Mouse (Mus musculus): ENCODE measurements around the gene Dnase2b. TPM values are rescaled to one million over a fixed set of nuclear protein-coding genes. Genes with fewer than 3 reads are reported as not detected.

Gene Dnase2b
- polyA plus RNA-seq, 1 experiment from 2014 or later, result not detected

GRCm38 (mm10) chr3:146565065-146565411 lies 50.4 kb downstream of the Dnase2b start:
- H3K27ac ChIP-seq (replicated peaks), result 0 out of 2 replicates have a peak overlapping the region, but pooled peaks have one; percentile 61
- no peak for ATAC-seq (ENCODE audit: low FRiP score, low read depth)

GRCm38 (mm10) chr3:146564268-146565064 lies 50.9 kb downstream of the Dnase2b start:
- Histone ChIP-seq H3K27me3 (no peaks in the 10 kb centered on the region), H3K4me1 (replicated peaks) (peaks cover 5% of the 10 kb centered on the region), H3K27ac (replicated peaks) (peak overlapping the region; percentile 61; the same call in 1 of the 2 replicates), H3K9ac (no peak overlapping the region), H3K4me2 (peak overlapping the region; percentile 26; the same call in 1 of the 2 replicates), H3K4me3 (no peak overlapping the region), H3K36me3 (no peaks in the 10 kb centered on the region), H3K9me3 (no peaks in the 10 kb centered on the region)
- no peak for ATAC-seq (ENCODE audit: low FRiP score, low read depth)
- 24% methylated on average over 14 of the region's 14 CpGs for WGBS

More at GRCm38 (mm10) chr3:146565065-146565411, 50.4 kb downstream of the Dnase2b start:
- H3K4me3 ChIP-seq, result no peak overlapping the region
- H3K27me3 ChIP-seq, result no peaks in the 10 kb centered on the region
- no peak overlapping the region for H3K9ac ChIP-seq
- H3K36me3 ChIP-seq, result no peaks in the 10 kb centered on the region
- no peaks in the 10 kb centered on the region for H3K9me3 ChIP-seq
- H3K4me1 ChIP-seq (replicated peaks), result peaks cover 5% of the 10 kb centered on the region
- 91% methylated on average over 1 of the region's 1 CpGs for WGBS
- no peak overlapping the region for H3K4me2 ChIP-seq

GRCm38 (mm10) chr3:146562936-146563335 lies 52.5 kb downstream of the Dnase2b start:
- Histone ChIP-seq H3K4me1 (replicated peaks) (peaks cover 5% of the 10 kb centered on the region), H3K4me2 (no peak overlapping the region), H3K9ac (no peak overlapping the region), H3K27ac (replicated peaks) (no peak overlapping the region), H3K9me3 (no peaks in the 10 kb centered on the region), H3K4me3 (no peak overlapping the region), H3K27me3 (no peaks in the 10 kb centered on the region), H3K36me3 (no peaks in the 10 kb centered on the region)
- ATAC-seq (ENCODE audit: low FRiP score, low read depth), result no peak
- WGBS, result 90% methylated on average over 7 of the region's 7 CpGs

GRCm38 (mm10) chr3:146557507-146557906 lies 57.9 kb downstream of the Dnase2b start:
- no peaks in the 10 kb centered on the region for H3K4me1 ChIP-seq (replicated peaks)
- no peaks in the 10 kb centered on the region for H3K36me3 ChIP-seq
- no peaks in the 10 kb centered on the region for H3K27me3 ChIP-seq
- H3K27ac ChIP-seq (replicated peaks), result no peak overlapping the region
- H3K9me3 ChIP-seq, result no peaks in the 10 kb centered on the region
- no peak overlapping the region for H3K4me2 ChIP-seq
- H3K4me3 ChIP-seq, result no peak overlapping the region
- no peak overlapping the region for H3K9ac ChIP-seq
- 89% methylated on average over 6 of the region's 6 CpGs for WGBS
- ATAC-seq (ENCODE audit: low FRiP score, low read depth), result no peak

GRCm38 (mm10) chr3:146556567-146556966 lies 58.8 kb downstream of the Dnase2b start:
- Histone ChIP-seq H3K9ac (no peak overlapping the region), H3K27ac (replicated peaks) (no peak overlapping the region), H3K9me3 (no peaks in the 10 kb centered on the region), H3K4me1 (replicated peaks) (no peaks in the 10 kb centered on the region), H3K27me3 (no peaks in the 10 kb centered on the region), H3K4me2 (no peak overlapping the region), H3K36me3 (no peaks in the 10 kb centered on the region), H3K4me3 (no peak overlapping the region)
- no peak for ATAC-seq (ENCODE audit: low FRiP score, low read depth)
- 89% methylated on average over 1 of the region's 1 CpGs for WGBS

DNA sequence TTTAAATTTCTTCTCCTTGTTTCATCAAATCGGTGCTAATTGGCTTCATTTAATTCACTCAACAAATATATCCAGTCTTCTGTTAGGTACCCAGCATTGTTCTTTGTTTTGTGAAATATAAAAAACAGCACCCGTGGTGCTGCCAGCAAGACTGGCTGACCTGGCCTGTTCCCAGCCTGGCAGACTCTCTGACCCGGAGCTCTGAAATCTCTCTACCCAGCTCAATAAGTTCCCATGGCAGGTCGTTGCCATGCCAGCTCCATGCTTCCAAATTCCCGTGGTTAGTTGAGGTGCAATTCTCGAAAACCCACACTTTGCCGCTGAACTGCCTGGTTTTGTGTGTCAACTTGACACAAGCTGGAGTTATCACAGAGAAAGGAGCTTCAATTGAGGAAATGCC lies 60.6 kb downstream of the Dnase2b start:
- no peak for ATAC-seq (ENCODE audit: low FRiP score, low read depth)
- Histone ChIP-seq H3K9me3 (no peaks in the 10 kb centered on the region), H3K4me3 (no peak overlapping the region), H3K9ac (no peak overlapping the region), H3K4me1 (replicated peaks) (no peaks in the 10 kb centered on the region), H3K27ac (replicated peaks) (no peak overlapping the region), H3K4me2 (no peak overlapping the region), H3K27me3 (no peaks in the 10 kb centered on the region), H3K36me3 (no peaks in the 10 kb centered on the region)
- 78% methylated on average over 7 of the region's 7 CpGs for WGBS

GRCm38 (mm10) chr3:146543632-146544031 lies 71.8 kb downstream of the Dnase2b start:
- no peaks in the 10 kb centered on the region for H3K27me3 ChIP-seq
- ATAC-seq (ENCODE audit: low FRiP score, low read depth), result no peak

DNA sequence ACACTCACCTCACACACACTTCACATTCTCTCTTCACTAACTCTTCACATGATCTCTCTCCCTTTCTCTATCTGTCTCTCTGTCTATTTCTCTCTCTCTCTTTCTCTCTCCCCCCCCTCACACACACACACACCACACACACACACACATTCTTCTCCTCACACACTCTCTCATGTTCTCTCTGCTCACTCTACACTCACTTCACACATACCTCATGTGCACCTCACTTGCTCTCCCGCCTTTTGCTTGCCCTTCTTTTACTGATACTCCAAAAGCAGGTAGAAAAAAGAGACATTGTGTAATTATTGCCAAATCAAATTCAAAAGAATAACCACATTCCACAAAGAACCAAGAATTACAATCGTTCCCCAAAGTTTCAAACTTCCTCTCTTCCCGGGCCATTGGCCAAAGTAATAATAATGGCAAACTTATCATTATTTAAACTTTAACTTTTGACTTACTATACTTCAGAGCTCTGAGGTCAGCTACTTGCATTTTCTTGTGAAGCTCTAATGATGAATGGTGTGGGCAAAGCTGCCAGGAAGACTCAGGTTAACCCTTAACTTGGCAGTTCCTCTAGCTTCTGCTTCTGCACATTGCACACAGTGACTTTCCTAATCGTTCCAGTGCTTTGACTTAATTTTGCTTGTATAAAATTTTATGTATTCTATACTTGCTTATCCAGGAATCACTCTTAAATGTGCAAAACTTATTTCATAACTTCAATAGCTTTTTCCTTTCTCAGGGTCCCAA lies 74.7 kb downstream of the Dnase2b start:
- no peak for ATAC-seq (ENCODE audit: low FRiP score, low read depth)
- Histone ChIP-seq H3K4me1 (replicated peaks) (no peaks in the 10 kb centered on the region), H3K9me3 (no peaks in the 10 kb centered on the region), H3K4me3 (no peak overlapping the region), H3K27me3 (no peaks in the 10 kb centered on the region), H3K4me2 (no peak overlapping the region), H3K27ac (replicated peaks) (no peak overlapping the region), H3K36me3 (no peaks in the 10 kb centered on the region), H3K9ac (no peak overlapping the region)
- WGBS, result 85% methylated on average over 4 of the region's 4 CpGs

More at GRCm38 (mm10) chr3:146543632-146544031, 71.8 kb downstream of the Dnase2b start:
- H3K36me3 ChIP-seq, result no peaks in the 10 kb centered on the region
- no peaks in the 10 kb centered on the region for H3K4me1 ChIP-seq (replicated peaks)
- H3K27ac ChIP-seq (replicated peaks), result no peak overlapping the region
- H3K9ac ChIP-seq, result no peak overlapping the region
- no peaks in the 10 kb centered on the region for H3K9me3 ChIP-seq
- no peak overlapping the region for H3K4me2 ChIP-seq
- WGBS, result 26% methylated on average over 1 of the region's 1 CpGs
- H3K4me3 ChIP-seq, result no peak overlapping the region

DNA sequence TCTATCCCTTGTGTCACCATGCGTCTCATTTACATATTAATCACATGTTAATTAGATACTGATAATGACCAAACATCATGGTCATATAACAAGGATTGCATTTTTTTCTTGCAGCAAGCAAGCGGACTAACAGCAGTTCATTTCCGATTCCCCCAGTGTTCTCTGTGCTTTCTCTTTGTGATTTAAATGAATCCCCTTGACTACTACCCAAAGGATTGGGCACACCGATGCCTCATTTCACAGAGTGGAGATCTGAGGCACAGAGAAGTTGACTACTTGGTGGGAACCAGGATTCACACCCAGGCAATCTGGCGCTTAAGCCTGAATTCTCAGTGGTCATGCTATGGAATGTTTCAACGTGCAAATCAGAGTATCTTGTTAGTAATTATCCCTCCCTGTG lies 80.4 kb downstream of the Dnase2b start:
- Histone ChIP-seq H3K4me3 (no peak overlapping the region), H3K4me2 (no peak overlapping the region), H3K27ac (replicated peaks) (no peak overlapping the region), H3K36me3 (no peaks in the 10 kb centered on the region), H3K4me1 (replicated peaks) (no peaks in the 10 kb centered on the region), H3K9me3 (no peaks in the 10 kb centered on the region), H3K27me3 (no peaks in the 10 kb centered on the region), H3K9ac (no peak overlapping the region)
- no peak for ATAC-seq (ENCODE audit: low FRiP score, low read depth)
- 58% methylated on average over 6 of the region's 6 CpGs for WGBS

Other genes starting within 250 kb of the Dnase2b start
- 17.0 and 18.0 TPM in 2 replicates for gene Ssx2ip, start 211.0 kb downstream of the Dnase2b start, polyA plus RNA-seq (2015; fragmentation: Nextera tagmentation; extraction: Ambion mirVana)
- gene Ctbs, start 165.8 kb downstream of the Dnase2b start, polyA plus RNA-seq (2015; fragmentation: Nextera tagmentation; extraction: Ambion mirVana), result 5.2 and 5.8 TPM in 2 replicates
- gene Spata1, start 115.8 kb downstream of the Dnase2b start, polyA plus RNA-seq (2015; fragmentation: Nextera tagmentation; extraction: Ambion mirVana), result 5.4 and 5.6 TPM in 2 replicates
- 372 and 431 TPM in 2 replicates for gene Gng5, start 115.8 kb downstream of the Dnase2b start, polyA plus RNA-seq (2015; fragmentation: Nextera tagmentation; extraction: Ambion mirVana)
- 37.0 and 37.6 TPM in 2 replicates for gene Rpf1, start 94.2 kb downstream of the Dnase2b start, polyA plus RNA-seq (2015; fragmentation: Nextera tagmentation; extraction: Ambion mirVana)
- 0.14 and 0.18 TPM in 2 replicates for gene Uox, start 45.2 kb downstream of the Dnase2b start, polyA plus RNA-seq (2015; fragmentation: Nextera tagmentation; extraction: Ambion mirVana)
- gene 4930503B20Rik, start 35.7 kb upstream of the Dnase2b start, polyA plus RNA-seq (2015; fragmentation: Nextera tagmentation; extraction: Ambion mirVana), result not detected in 2 replicates
- gene Samd13, start 70.0 kb upstream of the Dnase2b start, polyA plus RNA-seq (2015; fragmentation: Nextera tagmentation; extraction: Ambion mirVana), result 0.30 and 0.72 TPM in 2 replicates
- 181 and 186 TPM in 2 replicates for gene Prkacb, start 197.4 kb upstream of the Dnase2b start, polyA plus RNA-seq (2015; fragmentation: Nextera tagmentation; extraction: Ambion mirVana)
- 8.5 and 8.7 TPM in 2 replicates for gene Ttll7, start 236.8 kb upstream of the Dnase2b start, polyA plus RNA-seq (2015; fragmentation: Nextera tagmentation; extraction: Ambion mirVana)

All from hindbrain, embryonic 15.5 days (tissue).